Mouse (Mus musculus) heart, adult 8-10 months (tissue): Measurements from ENCODE around the gene Ncoa3. TPM values are rescaled to one million over a fixed set of nuclear protein-coding genes. Genes with fewer than 3 reads are reported as not detected.
A peak's percentile ranks its signal among the peaks of the same experiment; 100 is the strongest.

Source experiments
- DNase-seq: peaks from one replicate; pipeline ENCODE4 v3.0.0; 2022; ENCODE audit warnings: low spot score
- total RNA-seq, 4 experiments: library from RNA; stranded (reverse); gene quantifications; 2 replicates each; pipeline ENCODE4 v1.2.4; 2022

Ncoa3 gene
- total RNA-seq, 4 experiments from 2014 or later, result 24.3 to 30.2 (median 28.7) TPM

- DNase-seq, result no peak
Observed at GRCm38 (mm10) chr2:166032628-166033027, 40.2 kb downstream of the Ncoa3 start.

GRCm38 (mm10) chr2:166034967-166035490 is 42.6 kb downstream of the Ncoa3 start:
- no peak for DNase-seq

GRCm38 (mm10) chr2:166035725-166036124 is 43.3 kb downstream of the Ncoa3 start:
- DNase-seq, result peak; percentile 72

DNA sequence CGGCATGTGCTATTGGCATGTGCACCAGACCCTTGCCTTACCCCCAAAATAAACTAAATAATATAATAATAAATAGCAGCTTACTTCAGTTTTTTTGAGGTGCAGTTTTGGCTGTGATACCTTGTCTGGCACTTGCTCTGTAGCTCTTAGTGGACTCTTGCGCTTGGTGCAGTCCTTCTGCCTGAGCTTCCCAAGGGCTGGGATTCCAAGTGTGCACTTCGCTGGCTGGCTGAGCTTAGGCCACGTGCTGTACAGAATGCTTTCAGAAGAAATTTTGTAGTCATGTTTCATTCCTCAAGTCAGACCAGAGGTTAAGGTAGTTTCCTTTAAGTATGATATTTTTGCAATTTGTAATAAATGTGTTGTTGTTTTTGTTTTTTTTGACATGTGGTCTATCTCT is 47.2 kb downstream of the Ncoa3 start:
- no peak for DNase-seq

DNA sequence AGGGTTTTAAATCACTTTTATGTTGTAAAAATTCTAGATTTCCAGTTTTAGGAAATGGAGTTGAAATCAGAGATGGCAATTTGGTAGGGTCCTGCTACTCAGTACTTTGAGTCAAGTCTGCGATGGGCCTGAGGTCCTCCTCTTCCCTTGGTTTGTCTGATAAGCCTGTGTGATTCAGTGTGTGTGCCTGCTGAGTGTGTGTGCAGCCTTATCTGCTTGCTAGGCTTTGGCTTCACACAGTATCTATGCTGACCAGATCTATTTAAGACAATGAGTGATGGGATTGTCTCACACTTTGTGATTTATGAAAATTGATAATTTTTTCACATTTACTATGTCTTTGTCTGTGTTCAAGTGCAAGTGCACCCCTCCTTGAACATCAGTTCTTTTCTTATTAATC is 50.1 kb downstream of the Ncoa3 start:
- no peak for DNase-seq

DNA sequence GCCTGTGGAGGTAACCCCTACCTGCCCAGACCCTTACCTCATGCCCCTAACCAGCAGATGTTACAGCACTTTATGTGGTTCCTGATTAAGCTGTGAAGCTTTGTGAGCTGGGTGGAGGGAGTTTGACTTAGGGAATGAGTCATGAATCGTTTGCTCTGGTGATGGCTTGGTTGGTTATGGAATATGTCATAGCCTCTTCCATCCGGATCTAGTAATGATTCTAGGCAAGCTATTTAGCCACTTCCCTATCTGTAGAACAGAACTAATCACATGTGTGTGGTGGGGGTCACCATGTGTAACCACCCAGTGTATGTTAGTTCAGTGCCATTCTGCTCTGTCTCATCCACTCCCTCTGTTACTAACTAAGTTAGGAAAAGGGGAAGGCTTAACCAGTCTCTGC is 52.6 kb downstream of the Ncoa3 start:
- DNase-seq, result no peak

DNA sequence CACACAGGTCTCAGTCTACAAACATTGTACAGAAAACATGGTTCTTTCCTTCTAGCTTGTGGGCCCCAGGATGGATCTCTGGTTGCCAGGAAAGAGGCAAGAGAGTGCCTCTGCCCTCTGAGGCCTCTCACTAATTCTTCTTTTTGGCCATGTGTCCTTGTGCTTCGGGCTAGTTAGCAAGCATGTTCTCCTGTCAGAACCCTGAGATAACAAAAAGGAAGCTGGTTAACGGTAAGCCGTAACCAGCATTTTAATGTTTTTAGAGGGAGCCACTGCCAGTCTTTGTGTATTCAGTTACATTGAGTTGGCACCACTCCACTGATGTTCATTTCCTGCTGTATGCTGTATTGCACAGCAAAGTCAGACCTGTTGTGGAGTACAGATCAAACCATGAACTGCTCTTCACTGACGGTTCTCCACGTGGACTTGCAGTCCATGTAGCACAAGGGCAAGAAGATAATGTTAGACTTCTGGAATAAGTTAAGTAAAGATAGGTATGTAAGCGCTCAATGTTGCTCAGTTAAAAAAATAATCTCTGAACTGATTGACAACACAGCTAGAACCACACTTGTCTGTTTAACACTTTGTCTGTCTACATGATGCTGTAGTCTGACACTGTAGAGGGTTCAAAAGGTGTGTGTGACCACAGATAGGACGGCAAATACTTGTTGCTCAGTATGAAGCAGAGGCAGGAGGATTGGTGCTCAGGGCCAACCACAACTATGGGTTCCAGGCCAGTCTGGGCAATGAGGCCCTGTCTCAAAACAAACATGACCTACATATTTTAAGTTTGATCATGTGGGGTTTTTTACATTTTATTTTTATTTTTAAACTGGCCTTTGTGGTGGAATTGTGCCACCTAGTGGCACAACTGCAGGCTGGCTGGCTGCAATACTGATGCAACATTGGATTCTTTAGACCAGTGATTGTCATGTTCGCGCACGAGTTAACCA is 53.4 kb downstream of the Ncoa3 start:
- DNase-seq, result peak; percentile 35

DNA sequence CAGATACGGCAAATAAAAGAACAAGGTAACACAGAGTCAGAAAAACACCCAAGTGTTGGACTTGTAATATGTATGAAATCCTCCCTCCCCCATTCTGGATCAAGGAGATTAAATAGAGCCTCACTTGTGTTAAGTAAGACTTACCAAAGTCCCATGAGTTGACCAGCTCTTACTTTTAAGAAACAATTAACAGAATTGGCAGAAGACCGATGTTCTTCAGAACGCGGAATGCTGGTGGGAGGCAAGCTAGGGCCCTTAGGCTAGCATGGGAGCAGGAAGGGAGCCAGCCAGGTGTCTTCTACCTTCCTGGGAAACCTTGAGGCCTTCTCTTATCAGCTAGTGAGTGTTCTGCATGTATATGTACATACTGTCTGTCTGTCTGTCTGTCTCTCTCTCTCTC is 55.5 kb downstream of the Ncoa3 start:
- DNase-seq, result no peak

DNA sequence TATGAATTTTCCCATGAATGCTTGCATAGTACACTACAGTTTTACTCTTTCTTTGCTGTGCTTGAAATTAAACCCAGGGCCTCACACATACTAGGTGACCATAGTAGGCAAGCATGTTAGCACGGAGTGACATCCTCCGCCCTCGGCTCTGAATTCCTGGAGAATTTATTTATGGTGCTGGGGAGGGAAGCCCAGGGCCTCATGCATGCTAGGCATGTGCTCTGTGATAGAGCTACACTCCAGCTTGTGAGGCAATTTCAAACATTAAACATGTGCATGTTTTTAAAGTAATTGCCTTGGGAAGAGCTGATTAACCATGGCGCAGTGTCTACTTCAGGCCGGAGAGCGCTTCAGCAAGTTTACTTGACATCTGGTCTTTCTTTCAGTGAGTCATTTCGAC is 56.4 kb downstream of the Ncoa3 start:
- no peak for DNase-seq

DNA sequence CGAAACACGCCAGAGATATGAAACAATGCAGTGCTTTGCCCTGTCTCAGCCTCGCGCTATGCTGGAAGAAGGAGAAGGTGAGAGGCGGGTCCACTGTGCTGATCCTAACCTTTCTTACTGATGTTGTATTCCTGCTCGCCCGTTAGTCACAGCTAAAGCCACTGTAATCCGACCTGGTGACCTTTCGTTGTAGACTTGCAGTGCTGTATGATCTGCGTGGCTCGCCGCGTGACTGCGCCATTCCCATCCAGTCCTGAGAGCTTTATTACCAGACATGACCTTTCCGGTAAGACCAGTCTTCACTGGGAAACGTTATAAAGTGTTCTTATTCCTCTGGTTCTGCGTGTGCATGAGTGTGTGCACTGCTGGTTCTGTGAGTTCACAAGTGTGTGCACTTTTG is 59.0 kb downstream of the Ncoa3 start:
- no peak for DNase-seq

DNA sequence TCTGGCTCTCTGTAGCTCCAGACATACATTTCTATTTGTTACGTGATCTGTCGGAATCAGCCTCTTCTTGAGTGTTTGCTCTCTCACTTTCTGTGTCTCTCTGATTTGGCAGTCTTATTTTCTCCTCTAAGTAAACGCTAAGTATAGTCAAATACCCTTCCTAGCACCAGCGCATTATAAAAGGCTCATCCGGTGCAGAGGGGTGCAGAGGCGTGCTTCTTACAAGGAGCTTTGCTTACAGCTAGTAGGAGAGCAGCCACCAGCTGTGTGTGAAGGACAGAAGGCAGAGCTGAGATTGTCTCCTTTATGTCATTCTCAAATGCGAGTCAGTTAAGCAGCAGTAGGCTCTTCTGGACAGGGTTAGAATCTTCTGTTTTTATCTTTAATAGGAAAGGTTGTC is 59.5 kb downstream of the Ncoa3 start:
- no peak for DNase-seq

DNA sequence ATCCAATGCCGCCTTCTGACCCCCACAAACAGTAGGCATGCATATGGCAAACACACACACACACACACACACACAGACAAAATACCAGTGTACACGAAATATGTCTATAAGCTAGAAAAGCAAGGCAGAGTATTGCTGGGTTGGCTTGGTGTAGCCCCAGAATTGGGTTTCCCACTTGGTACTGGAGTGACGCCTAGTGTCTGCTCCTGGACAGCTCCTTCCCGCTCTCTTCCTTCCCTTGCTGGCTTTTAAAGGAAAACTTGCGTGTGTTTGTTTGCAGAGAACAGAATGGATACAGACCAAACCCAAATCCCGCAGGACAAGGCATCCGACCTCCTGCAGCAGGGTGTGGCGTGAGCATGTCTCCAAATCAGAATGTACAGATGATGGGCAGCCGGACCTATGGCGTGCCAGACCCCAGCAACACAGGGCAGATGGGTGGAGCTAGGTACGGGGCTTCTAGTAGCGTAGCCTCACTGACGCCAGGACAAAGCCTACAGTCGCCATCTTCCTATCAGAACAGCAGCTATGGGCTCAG is 61.6 kb downstream of the Ncoa3 start:
- DNase-seq, result no peak

- no peak for DNase-seq
Observed at GRCm38 (mm10) chr2:166059684-166060423, 67.4 kb downstream of the Ncoa3 start.

DNA sequence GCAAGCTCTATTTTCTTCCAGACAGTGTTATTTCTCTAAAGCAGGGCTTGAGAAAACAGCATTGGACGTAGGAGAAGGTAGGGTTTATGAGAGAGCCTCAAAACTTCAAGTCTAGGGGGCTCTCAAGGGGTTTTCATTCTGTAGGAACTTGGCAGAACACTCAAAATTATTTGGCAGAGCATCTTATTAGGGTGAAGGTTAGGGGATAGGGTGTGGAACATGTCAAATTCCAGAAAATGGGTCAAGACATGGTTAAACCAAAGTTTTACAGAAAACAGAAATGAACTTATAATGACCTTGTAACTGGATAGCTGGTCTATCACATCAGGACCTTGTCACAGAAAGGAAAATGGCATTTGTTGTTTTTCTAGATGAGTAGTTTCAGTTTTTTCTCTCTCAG is 69.6 kb downstream of the Ncoa3 start:
- DNase-seq, result peak; percentile 41

- no peak for DNase-seq
Observed at GRCm38 (mm10) chr2:166062431-166062830, 70.0 kb downstream of the Ncoa3 start.

DNA sequence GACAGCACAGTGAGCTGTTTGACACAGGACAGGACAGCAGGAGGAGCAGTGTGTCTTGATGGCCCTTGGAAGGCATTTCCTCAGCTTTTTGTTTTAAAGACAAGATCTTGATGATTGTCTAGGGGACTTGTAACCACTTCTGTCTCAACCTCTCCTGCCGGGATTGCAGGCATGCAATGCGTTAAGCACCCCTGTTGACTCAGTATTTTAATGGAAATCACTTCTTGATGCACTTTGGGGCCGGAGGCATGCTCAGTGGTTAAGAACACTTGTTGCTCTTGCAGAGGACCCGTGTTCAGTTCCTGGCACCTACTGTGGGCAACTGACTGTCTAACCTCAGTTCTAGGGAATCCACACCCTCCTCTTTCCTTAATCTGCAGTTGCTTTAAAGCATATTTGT is 74.0 kb downstream of the Ncoa3 start:
- DNase-seq, result no peak

GRCm38 (mm10) chr2:166068261-166068660 is 75.8 kb downstream of the Ncoa3 start:
- no peak for DNase-seq

GRCm38 (mm10) chr2:166069164-166069563 is 76.7 kb downstream of the Ncoa3 start:
- DNase-seq, result no peak

GRCm38 (mm10) chr2:166069738-166070137 is 77.3 kb downstream of the Ncoa3 start:
- no peak for DNase-seq

- no peak for DNase-seq
Observed at GRCm38 (mm10) chr2:166071481-166071880, 79.0 kb downstream of the Ncoa3 start.

DNA sequence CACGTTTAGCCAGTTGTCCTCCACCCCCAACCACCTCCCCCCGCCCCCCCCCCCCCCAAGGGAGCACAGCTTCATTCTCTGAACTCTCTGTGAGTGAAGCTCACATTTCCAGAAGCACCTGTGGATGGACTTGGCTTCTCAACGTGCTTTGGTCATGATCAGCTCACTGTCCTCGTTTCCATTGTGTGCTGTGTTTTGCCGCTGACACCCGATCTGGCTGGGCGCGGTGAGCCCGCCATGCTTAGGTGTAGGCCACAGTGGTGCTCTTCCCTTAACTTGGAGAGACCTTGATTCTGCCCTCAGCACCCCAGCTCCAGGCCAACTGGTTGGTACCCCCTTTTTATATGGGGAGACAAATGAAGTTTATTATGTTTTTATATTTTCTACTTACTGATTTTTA is 79.5 kb downstream of the Ncoa3 start:
- DNase-seq, result no peak

DNA sequence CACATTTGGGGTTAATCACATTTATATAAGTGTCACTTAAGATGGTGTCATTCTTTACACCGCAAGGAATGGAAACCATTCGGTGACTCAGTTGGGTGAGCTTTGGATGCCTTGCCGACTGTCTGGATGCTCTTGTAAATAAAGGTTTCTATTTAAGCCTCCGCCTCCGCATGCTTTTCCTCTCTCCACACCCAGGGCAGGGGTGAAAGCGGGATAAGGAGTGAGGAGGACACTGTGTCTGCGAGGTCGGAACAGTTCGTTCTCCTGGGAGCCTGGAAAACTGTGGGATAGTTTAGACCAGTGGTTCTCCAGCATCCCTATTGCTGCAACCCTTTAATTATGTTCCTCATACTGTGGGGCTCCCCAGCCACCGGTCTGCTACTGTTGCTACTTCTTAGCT is 80.6 kb downstream of the Ncoa3 start:
- DNase-seq, result no peak
